Mouse (Mus musculus): Measurements from ENCODE around the gene Rab10. TPM values are rescaled to one million over a fixed set of nuclear protein-coding genes. Genes with fewer than 3 reads are reported as not detected.

Gene Rab10
- polyA plus RNA-seq, 2 experiments, result 28.7 to 42.1 TPM

DNA sequence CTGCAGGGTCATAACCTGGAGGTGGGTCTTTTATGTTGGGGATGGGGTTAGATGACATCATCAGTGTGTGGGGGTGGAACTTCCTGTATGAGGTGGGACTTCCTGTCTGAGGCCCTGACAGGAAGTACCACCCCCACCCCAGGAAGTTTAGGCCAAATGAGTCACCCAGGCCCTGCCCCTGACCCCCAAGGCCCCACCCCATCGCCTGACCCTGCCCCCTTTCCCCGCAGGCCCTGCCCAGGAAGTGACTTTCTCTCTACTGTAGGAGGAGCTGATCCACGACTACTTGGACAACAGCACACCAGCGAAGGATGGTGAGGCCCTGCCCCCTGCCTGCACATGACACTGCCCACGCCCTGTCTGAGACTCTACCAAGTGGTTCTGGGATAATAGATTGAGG lies 72.0 kb downstream of the Rab10 start:
- Histone ChIP-seq H3K9ac (replicated peaks) (no peak overlapping the region), H3K27ac (no peak overlapping the region), H3K36me3 (replicated peaks; ENCODE audit: control insufficient read depth, insufficient read depth, low read depth) (peaks cover 21% of the 10 kb centered on the region), H3K4me2 (ENCODE audit: low read depth) (no peak overlapping the region), H3K4me1 (replicated peaks; ENCODE audit: control insufficient read depth in 2 of 2, insufficient read depth in 2 of 2, low read length in 1 of 2) (peaks cover 0 to 4% of the 10 kb centered on the region in 2 experiments; a peak in 3 of 4 replicates), H3K27me3 (ENCODE audit: control insufficient read depth, insufficient read depth, low read length) (no peaks in the 10 kb centered on the region), H3K9me3 (ENCODE audit: control insufficient read depth, low read length) (peaks cover 3% of the 10 kb centered on the region), H3K4me3 (ENCODE audit: insufficient read depth in 1 of 2, low read depth in 2 of 2, low read length in 2 of 2) (no peak overlapping the region)
- WGBS (ENCODE audit: insufficient replicate concordance), result 93% methylated on average over 5 of the region's 5 CpGs
- TF ChIP-seq EP300 (IDR thresholded peaks at IDR 0.05; ENCODE audit: low read depth) (no peak), CTCF (IDR thresholded peaks at IDR 0.05; ENCODE audit: low read depth) (no peak)
- ATAC-seq (ENCODE audit: insufficient read depth), result no peak
- DNase-seq (ENCODE audit: low read depth in 3 of 3, low spot score in 3 of 3), result no peak

DNA sequence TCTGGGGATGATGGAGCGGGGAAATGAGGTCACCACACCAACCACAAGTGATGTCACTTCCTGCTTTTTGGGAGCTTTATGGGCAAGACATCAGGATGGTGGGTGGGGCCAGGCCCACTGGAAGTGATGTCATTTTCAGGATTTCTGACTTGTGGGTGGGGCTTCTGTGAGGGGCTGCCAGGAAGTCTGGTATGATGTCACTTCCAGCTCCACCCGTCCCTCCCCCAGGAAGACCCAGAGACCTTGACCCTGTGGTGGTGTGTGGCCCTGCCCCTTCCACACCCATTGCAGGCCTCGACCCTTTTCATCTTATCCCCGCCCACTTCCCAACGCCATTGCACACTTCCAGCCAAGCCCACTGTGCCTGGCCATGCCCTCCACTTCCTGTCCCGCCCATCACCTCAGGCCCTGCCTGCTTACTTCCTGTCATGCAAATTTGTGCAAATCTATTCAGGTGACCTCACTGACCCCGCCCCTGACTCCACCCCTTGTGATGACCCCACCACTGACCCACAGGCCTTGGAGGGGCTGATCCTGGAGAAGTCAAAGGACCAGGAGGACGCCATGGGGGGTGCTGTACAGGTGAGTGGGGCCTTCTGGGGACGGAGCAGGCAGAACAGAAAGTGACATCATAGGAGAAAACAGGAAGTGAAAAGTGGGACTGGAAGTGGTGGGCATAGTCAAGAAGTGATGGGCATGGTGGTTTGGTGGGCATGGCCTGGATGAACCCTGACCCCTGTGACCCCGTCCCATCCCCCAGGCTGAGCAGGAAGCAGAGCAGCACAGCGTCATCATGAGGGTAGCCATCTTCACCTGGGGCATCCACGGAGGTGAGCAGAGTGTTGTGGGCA lies 72.7 kb downstream of the Rab10 start:
- H3K4me2 ChIP-seq (ENCODE audit: low read depth), result no peak overlapping the region

DNA sequence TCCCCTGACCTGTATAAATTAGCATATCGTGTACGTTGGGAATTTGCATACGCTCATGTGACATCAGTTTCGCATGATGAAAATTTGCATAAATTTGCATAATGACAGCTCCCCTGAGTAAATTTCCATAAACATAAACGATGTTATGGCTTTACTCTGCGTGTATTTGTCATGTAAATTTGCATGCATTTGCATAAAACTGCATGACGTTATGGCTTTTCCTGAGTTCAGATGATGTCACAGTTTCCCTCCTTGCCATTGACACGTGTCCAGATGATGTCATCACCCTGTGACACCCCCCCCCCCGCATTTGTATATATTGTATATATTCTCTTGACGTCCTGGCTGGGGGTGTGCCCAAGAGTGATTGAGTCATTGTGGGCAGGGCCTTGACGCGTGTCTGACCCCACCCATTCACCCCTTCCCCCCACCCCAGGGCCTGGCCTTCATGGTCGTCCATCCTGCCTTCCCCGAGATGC lies 73.6 kb downstream of the Rab10 start:
- no peak overlapping the region for H3K27ac ChIP-seq
- ATAC-seq (ENCODE audit: insufficient read depth), result no peak
- H3K9ac ChIP-seq (replicated peaks), result no peak overlapping the region

More for the DNA sequence above, 72.7 kb downstream of the Rab10 start:
- H3K4me3 ChIP-seq (ENCODE audit: insufficient read depth in 1 of 2, low read depth in 2 of 2, low read length in 2 of 2), result no peak overlapping the region
- TF ChIP-seq EP300 (IDR thresholded peaks at IDR 0.05; ENCODE audit: low read depth) (no peak), CTCF (IDR thresholded peaks at IDR 0.05; ENCODE audit: low read depth) (no peak)
- H3K36me3 ChIP-seq (replicated peaks; ENCODE audit: control insufficient read depth, insufficient read depth, low read depth), result peaks cover 21% of the 10 kb centered on the region
- peaks cover 3% of the 10 kb centered on the region for H3K9me3 ChIP-seq (ENCODE audit: control insufficient read depth, low read length)
- no peak overlapping the region for H3K9ac ChIP-seq (replicated peaks)
- no peaks in the 10 kb centered on the region for H3K27me3 ChIP-seq (ENCODE audit: control insufficient read depth, insufficient read depth, low read length)
- DNase-seq (ENCODE audit: low read depth in 3 of 3, low spot score in 3 of 3) (no peak), ATAC-seq (ENCODE audit: insufficient read depth) (no peak)
- 92% methylated on average over 12 of the region's 12 CpGs for WGBS (ENCODE audit: insufficient replicate concordance)
- no peak overlapping the region for H3K27ac ChIP-seq
- H3K4me1 ChIP-seq (replicated peaks; ENCODE audit: control insufficient read depth in 2 of 2, insufficient read depth in 2 of 2, low read length in 1 of 2), result peaks cover 0 to 4% of the 10 kb centered on the region in 2 experiments; a peak in 3 of 4 replicates

DNA sequence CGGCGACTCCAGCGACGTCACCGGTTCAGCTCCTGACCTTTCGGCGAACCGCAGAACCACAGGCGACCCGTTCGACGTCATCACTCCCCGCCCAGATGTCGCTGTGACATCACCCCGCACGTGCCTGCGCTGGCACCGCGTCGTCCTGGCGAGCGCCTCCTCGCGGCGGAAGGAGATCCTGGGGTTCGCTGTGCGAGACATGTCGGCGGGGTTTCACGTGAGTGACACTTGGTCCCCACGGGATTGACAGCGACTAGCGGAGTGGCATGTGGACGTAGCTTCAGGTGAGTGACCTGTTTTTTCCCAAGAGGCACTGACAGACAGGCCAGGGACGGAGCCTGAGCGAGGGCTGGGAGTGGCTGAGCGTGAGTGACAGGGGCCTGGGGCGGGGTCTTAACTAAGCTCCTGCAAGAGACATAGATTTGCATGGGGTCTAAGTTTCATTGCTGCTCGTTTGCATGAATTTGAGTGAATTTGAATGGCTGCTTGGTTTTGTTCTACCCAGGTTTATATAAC lies 74.1 kb downstream of the Rab10 start:
- 7% methylated on average over 39 of the region's 39 CpGs for WGBS (ENCODE audit: insufficient replicate concordance)
- Histone ChIP-seq H3K4me3 (ENCODE audit: insufficient read depth in 1 of 2, low read depth in 2 of 2, low read length in 2 of 2) (peak overlapping the region; percentile 69 to 70), H3K27me3 (ENCODE audit: control insufficient read depth, insufficient read depth, low read length) (no peaks in the 10 kb centered on the region), H3K9me3 (ENCODE audit: control insufficient read depth, low read length) (peaks cover 3% of the 10 kb centered on the region), H3K4me1 (replicated peaks; ENCODE audit: control insufficient read depth in 2 of 2, insufficient read depth in 2 of 2, low read length in 1 of 2) (peaks cover 0 to 4% of the 10 kb centered on the region in 2 experiments; a peak in 3 of 4 replicates), H3K27ac (peak overlapping the region; percentile 69), H3K4me2 (ENCODE audit: low read depth) (peak overlapping the region; percentile 79), H3K36me3 (replicated peaks; ENCODE audit: control insufficient read depth, insufficient read depth, low read depth) (peaks cover 21% of the 10 kb centered on the region), H3K9ac (replicated peaks) (peak overlapping the region; percentile 51)
- DNase-seq (ENCODE audit: low read depth in 3 of 3, low spot score in 3 of 3) (peak; percentile 70 to 81 (median 78)), ATAC-seq (ENCODE audit: insufficient read depth) (peak; percentile 84)
- TF ChIP-seq EP300 (IDR thresholded peaks at IDR 0.05; ENCODE audit: low read depth), result no peak
- TF ChIP-seq CTCF (IDR thresholded peaks at IDR 0.05; ENCODE audit: low read depth), result peak; percentile 96

More for the DNA sequence above, 73.6 kb downstream of the Rab10 start:
- peak in 1 of 3 experiments; percentile 10 for DNase-seq (ENCODE audit: low read depth in 3 of 3, low spot score in 3 of 3)
- H3K4me1 ChIP-seq (replicated peaks; ENCODE audit: control insufficient read depth in 2 of 2, insufficient read depth in 2 of 2, low read length in 1 of 2), result peaks cover 0 to 4% of the 10 kb centered on the region in 2 experiments; a peak in 3 of 4 replicates
- peak overlapping the region; percentile 79 for H3K4me2 ChIP-seq (ENCODE audit: low read depth)
- H3K36me3 ChIP-seq (replicated peaks; ENCODE audit: control insufficient read depth, insufficient read depth, low read depth), result peaks cover 21% of the 10 kb centered on the region
- peaks cover 3% of the 10 kb centered on the region for H3K9me3 ChIP-seq (ENCODE audit: control insufficient read depth, low read length)
- WGBS (ENCODE audit: insufficient replicate concordance), result 60% methylated on average over 14 of the region's 14 CpGs
- peak overlapping the region; percentile 69 to 70; a peak in 3 of 4 replicates for H3K4me3 ChIP-seq (ENCODE audit: insufficient read depth in 1 of 2, low read depth in 2 of 2, low read length in 2 of 2)
- H3K27me3 ChIP-seq (ENCODE audit: control insufficient read depth, insufficient read depth, low read length), result no peaks in the 10 kb centered on the region
- no peak for TF ChIP-seq CTCF (IDR thresholded peaks at IDR 0.05; ENCODE audit: low read depth)
- TF ChIP-seq EP300 (IDR thresholded peaks at IDR 0.05; ENCODE audit: low read depth), result no peak

DNA sequence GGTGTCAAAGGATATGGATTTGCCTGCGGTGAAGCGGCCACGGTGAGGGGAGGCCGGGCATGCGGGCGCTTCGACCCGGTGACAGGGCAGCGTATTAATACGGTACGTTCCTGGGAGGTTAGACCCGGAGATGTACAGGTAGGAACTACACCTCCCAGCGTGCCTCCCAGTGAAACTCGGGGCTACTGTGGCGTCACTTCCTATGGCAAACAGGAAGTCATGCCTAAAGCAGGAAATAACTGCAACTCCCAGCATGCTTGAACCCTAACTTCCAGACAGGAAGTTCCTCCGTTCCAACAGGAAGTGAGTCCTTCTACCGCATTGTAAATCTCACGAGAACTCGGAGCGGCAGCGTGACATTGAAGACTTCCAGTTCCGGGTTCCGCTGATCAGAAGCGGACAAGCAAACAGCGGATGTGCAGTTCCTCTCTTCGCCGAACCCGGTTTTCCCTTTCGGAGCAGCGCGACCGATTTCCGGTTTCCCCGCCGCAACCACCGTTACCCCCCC lies 74.6 kb downstream of the Rab10 start:
- ATAC-seq (ENCODE audit: insufficient read depth), result peak; percentile 88
- Histone ChIP-seq H3K27ac (peak overlapping the region; percentile 69), H3K4me2 (ENCODE audit: low read depth) (peak overlapping the region; percentile 79), H3K9ac (replicated peaks) (peak overlapping the region; percentile 51), H3K9me3 (ENCODE audit: control insufficient read depth, low read length) (peaks cover 3% of the 10 kb centered on the region), H3K36me3 (replicated peaks; ENCODE audit: control insufficient read depth, insufficient read depth, low read depth) (peaks cover 21% of the 10 kb centered on the region), H3K27me3 (ENCODE audit: control insufficient read depth, insufficient read depth, low read length) (no peaks in the 10 kb centered on the region), H3K4me3 (ENCODE audit: insufficient read depth in 1 of 2, low read depth in 2 of 2, low read length in 2 of 2) (peak overlapping the region; percentile 69 to 70), H3K4me1 (replicated peaks; ENCODE audit: control insufficient read depth in 2 of 2, insufficient read depth in 2 of 2, low read length in 1 of 2) (peaks cover 0 to 4% of the 10 kb centered on the region in 2 experiments; a peak in 3 of 4 replicates)
- TF ChIP-seq CTCF (IDR thresholded peaks at IDR 0.05; ENCODE audit: low read depth), result no peak
- 0 out of 2 replicates have a peak, but pooled peaks have one; percentile 35 for TF ChIP-seq EP300 (IDR thresholded peaks at IDR 0.05; ENCODE audit: low read depth)
- peak; percentile 93 to 95 (median 95) for DNase-seq (ENCODE audit: low read depth in 3 of 3, low spot score in 3 of 3)
- WGBS (ENCODE audit: insufficient replicate concordance), result 8% methylated on average over 36 of the region's 36 CpGs
